Mouse (Mus musculus): ENCODE results near the gene Map3k5. TPM values are rescaled to one million over a fixed set of nuclear protein-coding genes. Genes with fewer than 3 reads are reported as not detected.

Gene Map3k5
- polyA plus RNA-seq, 1 experiment from 2014 or later = 0.83 TPM

DNA sequence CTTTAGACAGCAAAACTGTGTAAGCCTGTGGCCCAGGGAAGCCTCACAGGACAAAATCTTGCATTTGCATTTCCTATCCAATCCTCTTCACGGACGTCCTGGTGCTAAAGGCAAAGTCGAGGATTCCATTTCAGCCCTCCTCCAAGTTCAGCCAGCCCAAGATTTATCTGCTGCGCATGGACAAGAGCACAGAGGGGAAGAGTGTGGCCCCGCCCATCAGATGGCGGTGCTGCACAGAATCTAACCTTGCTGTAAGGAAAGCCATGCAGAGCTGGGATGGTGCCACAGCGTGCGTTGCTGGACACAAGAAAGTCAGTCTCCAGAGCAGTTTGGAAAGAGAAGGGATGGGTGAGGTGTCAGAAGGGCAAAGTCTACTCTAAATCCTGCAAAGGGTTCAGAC is 226.6 kb downstream of the Map3k5 start:
- WGBS (ENCODE audit: insufficient replicate concordance) = 26% methylated on average over 8 of the region's 8 CpGs
- H3K4me2 ChIP-seq (ENCODE audit: low read depth, low read length) = no peak overlapping the region
- H3K9me3 ChIP-seq (replicated peaks; ENCODE audit: control insufficient read depth, low read length) = no peaks in the 10 kb centered on the region
- H3K4me1 ChIP-seq (ENCODE audit: control insufficient read depth, low read depth, low read length) = no peaks in the 10 kb centered on the region; the same call in none of the 2 replicates
- H3K27ac ChIP-seq (ENCODE audit: low read length) = no peak overlapping the region
- no peaks in the 10 kb centered on the region for H3K27me3 ChIP-seq (ENCODE audit: control insufficient read depth, insufficient read depth, low read depth, low read length)
- H3K9ac ChIP-seq (ENCODE audit: low read depth, low read length) = no peak overlapping the region
- H3K4me3 ChIP-seq (ENCODE audit: low read depth, low read length) = no peak overlapping the region
- no peaks in the 10 kb centered on the region for H3K36me3 ChIP-seq (ENCODE audit: control insufficient read depth, insufficient read depth)
- no peak for ATAC-seq (ENCODE audit: low read depth)

GRCm38 (mm10) chr10:20164810-20165209 is 230.5 kb downstream of the Map3k5 start:
- Histone ChIP-seq H3K27ac (ENCODE audit: low read length) (no peak overlapping the region), H3K27me3 (ENCODE audit: control insufficient read depth, insufficient read depth, low read depth, low read length) (no peaks in the 10 kb centered on the region), H3K4me3 (ENCODE audit: low read depth, low read length) (no peak overlapping the region), H3K36me3 (ENCODE audit: control insufficient read depth, insufficient read depth) (no peaks in the 10 kb centered on the region), H3K9ac (ENCODE audit: low read depth, low read length) (no peak overlapping the region), H3K4me2 (ENCODE audit: low read depth, low read length) (no peak overlapping the region), H3K4me1 (ENCODE audit: control insufficient read depth, low read depth, low read length) (peaks cover 10% of the 10 kb centered on the region), H3K9me3 (replicated peaks; ENCODE audit: control insufficient read depth, low read length) (no peaks in the 10 kb centered on the region)
- WGBS (ENCODE audit: insufficient replicate concordance) = 62% methylated on average over 5 of the region's 5 CpGs
- no peak for ATAC-seq (ENCODE audit: low read depth)

DNA sequence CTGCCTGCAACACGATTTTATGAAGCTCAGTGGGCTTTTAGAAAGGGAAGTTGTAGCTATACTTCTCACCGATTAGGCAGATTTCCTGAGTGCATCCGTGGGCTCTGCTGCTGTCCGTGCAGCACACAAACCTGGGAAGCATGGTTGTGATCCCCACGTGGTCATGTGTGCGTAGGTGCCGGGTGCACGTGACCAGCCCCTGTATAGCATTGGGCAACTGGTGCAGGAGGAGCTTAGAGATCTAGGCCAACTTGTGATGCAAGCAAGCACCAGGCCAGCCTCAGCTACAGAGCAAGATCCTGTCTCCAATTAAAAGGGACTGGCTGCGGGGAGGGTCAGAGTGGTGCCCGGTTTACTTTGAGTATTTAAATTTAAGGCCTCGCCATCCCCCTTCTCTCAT is 232.5 kb downstream of the Map3k5 start:
- Histone ChIP-seq H3K4me3 (ENCODE audit: low read depth, low read length) (no peak overlapping the region), H3K27me3 (ENCODE audit: control insufficient read depth, insufficient read depth, low read depth, low read length) (no peaks in the 10 kb centered on the region), H3K9me3 (replicated peaks; ENCODE audit: control insufficient read depth, low read length) (no peaks in the 10 kb centered on the region), H3K36me3 (ENCODE audit: control insufficient read depth, insufficient read depth) (no peaks in the 10 kb centered on the region), H3K4me2 (ENCODE audit: low read depth, low read length) (no peak overlapping the region), H3K27ac (ENCODE audit: low read length) (0 out of 2 replicates have a peak overlapping the region, but pooled peaks have one; percentile 46), H3K4me1 (ENCODE audit: control insufficient read depth, low read depth, low read length) (peaks cover 10% of the 10 kb centered on the region), H3K9ac (ENCODE audit: low read depth, low read length) (no peak overlapping the region)
- 28% methylated on average over 11 of the region's 11 CpGs for WGBS (ENCODE audit: insufficient replicate concordance)
- peak; percentile 65 for ATAC-seq (ENCODE audit: low read depth)

GRCm38 (mm10) chr10:20167467-20167866 is 233.2 kb downstream of the Map3k5 start:
- peaks cover 10% of the 10 kb centered on the region for H3K4me1 ChIP-seq (ENCODE audit: control insufficient read depth, low read depth, low read length)
- ATAC-seq (ENCODE audit: low read depth) = peak; percentile 62
- no peaks in the 10 kb centered on the region for H3K36me3 ChIP-seq (ENCODE audit: control insufficient read depth, insufficient read depth)
- no peaks in the 10 kb centered on the region for H3K27me3 ChIP-seq (ENCODE audit: control insufficient read depth, insufficient read depth, low read depth, low read length)
- H3K27ac ChIP-seq (ENCODE audit: low read length) = 0 out of 2 replicates have a peak overlapping the region, but pooled peaks have one; percentile 46
- H3K9me3 ChIP-seq (replicated peaks; ENCODE audit: control insufficient read depth, low read length) = no peaks in the 10 kb centered on the region
- 67% methylated on average over 4 of the region's 4 CpGs for WGBS (ENCODE audit: insufficient replicate concordance)
- no peak overlapping the region for H3K4me3 ChIP-seq (ENCODE audit: low read depth, low read length)
- H3K9ac ChIP-seq (ENCODE audit: low read depth, low read length) = no peak overlapping the region
- H3K4me2 ChIP-seq (ENCODE audit: low read depth, low read length) = no peak overlapping the region

DNA sequence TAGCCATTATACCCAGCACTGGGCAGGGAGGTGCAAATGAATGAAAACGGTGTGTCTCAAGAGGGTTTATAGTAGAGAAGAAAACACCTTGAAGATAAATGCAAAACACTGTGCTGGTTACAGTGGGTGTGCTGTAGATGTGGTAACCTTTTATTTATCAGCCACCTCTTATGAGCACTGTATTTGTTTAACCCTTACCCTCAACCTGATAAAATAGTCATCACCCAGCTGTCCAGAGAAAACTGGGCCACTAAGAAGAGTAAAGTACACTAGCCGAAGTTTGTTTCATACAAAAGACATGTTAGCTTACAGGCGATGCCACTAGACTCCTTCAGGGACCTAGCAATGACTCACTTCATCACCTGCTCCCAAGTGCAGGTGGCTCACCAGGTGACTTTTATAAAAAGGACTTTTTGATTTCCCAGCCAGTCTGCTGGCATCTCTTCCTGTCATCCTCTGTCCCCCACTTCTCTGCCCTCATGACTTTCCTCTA is 235.0 kb downstream of the Map3k5 start:
- Histone ChIP-seq H3K9ac (ENCODE audit: low read depth, low read length) (no peak overlapping the region), H3K27ac (ENCODE audit: low read length) (peak overlapping the region; percentile 4), H3K4me1 (ENCODE audit: control insufficient read depth, low read depth, low read length) (peaks cover 10% of the 10 kb centered on the region), H3K27me3 (ENCODE audit: control insufficient read depth, insufficient read depth, low read depth, low read length) (no peaks in the 10 kb centered on the region), H3K9me3 (replicated peaks; ENCODE audit: control insufficient read depth, low read length) (no peaks in the 10 kb centered on the region), H3K4me2 (ENCODE audit: low read depth, low read length) (no peak overlapping the region), H3K4me3 (ENCODE audit: low read depth, low read length) (no peak overlapping the region), H3K36me3 (ENCODE audit: control insufficient read depth, insufficient read depth) (no peaks in the 10 kb centered on the region)
- ATAC-seq (ENCODE audit: low read depth) = peak; percentile 67
- 63% methylated on average over 3 of the region's 3 CpGs for WGBS (ENCODE audit: insufficient replicate concordance)

DNA sequence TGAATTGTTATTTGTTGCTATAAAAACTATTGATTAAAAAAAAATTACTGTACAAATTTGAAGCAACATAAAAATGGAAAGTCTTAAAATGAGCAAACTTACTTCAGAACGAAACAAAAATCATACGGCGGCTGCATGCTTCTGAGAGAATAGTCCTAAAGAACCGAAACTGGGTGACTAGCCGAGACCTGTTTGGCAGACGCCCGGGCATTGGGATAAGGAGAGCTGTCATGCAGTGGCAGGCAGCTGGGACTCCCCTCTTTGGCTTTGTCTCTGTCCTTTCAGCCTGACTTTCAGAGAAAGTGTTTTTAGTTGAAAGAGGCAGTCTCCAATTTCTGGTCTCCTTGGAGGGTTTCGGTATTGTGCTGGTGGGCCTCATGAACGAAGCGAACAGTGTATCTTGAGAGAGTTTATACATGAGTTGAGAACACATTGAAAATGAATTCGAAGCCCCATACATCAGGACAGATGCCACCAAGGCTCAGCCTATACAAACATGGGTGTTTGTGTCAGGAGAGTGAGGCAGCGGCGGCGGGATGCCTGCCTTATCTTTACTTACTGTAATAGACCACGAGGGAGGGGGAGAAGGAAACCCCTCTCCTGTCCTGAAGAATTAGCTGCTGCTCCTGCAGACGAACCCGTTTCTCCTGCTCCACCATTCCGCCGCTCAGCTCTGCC is 235.8 kb downstream of the Map3k5 start:
- WGBS (ENCODE audit: insufficient replicate concordance) = 24% methylated on average over 19 of the region's 19 CpGs
- Histone ChIP-seq H3K27ac (ENCODE audit: low read length) (no peak overlapping the region), H3K9me3 (replicated peaks; ENCODE audit: control insufficient read depth, low read length) (no peaks in the 10 kb centered on the region), H3K9ac (ENCODE audit: low read depth, low read length) (no peak overlapping the region), H3K36me3 (ENCODE audit: control insufficient read depth, insufficient read depth) (no peaks in the 10 kb centered on the region), H3K4me1 (ENCODE audit: control insufficient read depth, low read depth, low read length) (peaks cover 10% of the 10 kb centered on the region), H3K27me3 (ENCODE audit: control insufficient read depth, insufficient read depth, low read depth, low read length) (no peaks in the 10 kb centered on the region), H3K4me2 (ENCODE audit: low read depth, low read length) (peak overlapping the region; percentile 40), H3K4me3 (ENCODE audit: low read depth, low read length) (no peak overlapping the region)
- ATAC-seq (ENCODE audit: low read depth) = no peak

GRCm38 (mm10) chr10:20170605-20171088 is 236.4 kb downstream of the Map3k5 start:
- H3K9ac ChIP-seq (ENCODE audit: low read depth, low read length) = no peak overlapping the region
- H3K27me3 ChIP-seq (ENCODE audit: control insufficient read depth, insufficient read depth, low read depth, low read length) = no peaks in the 10 kb centered on the region
- H3K4me1 ChIP-seq (ENCODE audit: control insufficient read depth, low read depth, low read length) = peaks cover 10% of the 10 kb centered on the region
- 69% methylated on average over 11 of the region's 11 CpGs for WGBS (ENCODE audit: insufficient replicate concordance)
- H3K27ac ChIP-seq (ENCODE audit: low read length) = no peak overlapping the region
- no peaks in the 10 kb centered on the region for H3K9me3 ChIP-seq (replicated peaks; ENCODE audit: control insufficient read depth, low read length)
- peak overlapping the region; percentile 40 for H3K4me2 ChIP-seq (ENCODE audit: low read depth, low read length)
- no peaks in the 10 kb centered on the region for H3K36me3 ChIP-seq (ENCODE audit: control insufficient read depth, insufficient read depth)
- ATAC-seq (ENCODE audit: low read depth) = peak; percentile 66
- H3K4me3 ChIP-seq (ENCODE audit: low read depth, low read length) = no peak overlapping the region

DNA sequence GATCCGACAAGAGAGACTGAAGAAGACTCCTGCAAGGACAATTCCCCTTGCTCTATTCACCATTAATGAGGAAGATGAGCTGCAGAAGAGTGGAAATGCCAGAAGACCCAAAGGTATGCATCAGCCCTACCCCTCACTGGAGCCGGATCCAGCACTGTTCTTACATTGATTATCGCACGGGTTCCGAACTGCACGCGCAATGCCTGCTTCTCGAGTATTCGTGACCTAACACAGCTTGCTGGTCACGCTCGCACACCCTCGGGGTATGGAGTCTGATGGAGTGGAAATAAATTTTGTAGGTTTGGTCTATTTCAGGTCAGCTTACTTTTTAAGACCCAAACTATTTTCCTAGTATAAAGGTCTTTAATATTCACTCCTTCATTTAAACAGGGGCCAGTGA is 236.9 kb downstream of the Map3k5 start:
- ATAC-seq (ENCODE audit: low read depth) = no peak
- Histone ChIP-seq H3K9me3 (replicated peaks; ENCODE audit: control insufficient read depth, low read length) (no peaks in the 10 kb centered on the region), H3K4me1 (ENCODE audit: control insufficient read depth, low read depth, low read length) (peaks cover 10% of the 10 kb centered on the region), H3K27me3 (ENCODE audit: control insufficient read depth, insufficient read depth, low read depth, low read length) (no peaks in the 10 kb centered on the region), H3K36me3 (ENCODE audit: control insufficient read depth, insufficient read depth) (no peaks in the 10 kb centered on the region), H3K4me2 (ENCODE audit: low read depth, low read length) (no peak overlapping the region), H3K4me3 (ENCODE audit: low read depth, low read length) (no peak overlapping the region), H3K27ac (ENCODE audit: low read length) (no peak overlapping the region), H3K9ac (ENCODE audit: low read depth, low read length) (no peak overlapping the region)
- WGBS (ENCODE audit: insufficient replicate concordance) = 87% methylated on average over 12 of the region's 12 CpGs

GRCm38 (mm10) chr10:20171756-20172155 is 237.5 kb downstream of the Map3k5 start:
- ATAC-seq (ENCODE audit: low read depth) = no peak
- no peak overlapping the region for H3K27ac ChIP-seq (ENCODE audit: low read length)
- H3K4me3 ChIP-seq (ENCODE audit: low read depth, low read length) = no peak overlapping the region
- H3K9me3 ChIP-seq (replicated peaks; ENCODE audit: control insufficient read depth, low read length) = no peaks in the 10 kb centered on the region
- H3K4me1 ChIP-seq (ENCODE audit: control insufficient read depth, low read depth, low read length) = peaks cover 9% of the 10 kb centered on the region
- H3K9ac ChIP-seq (ENCODE audit: low read depth, low read length) = no peak overlapping the region
- WGBS (ENCODE audit: insufficient replicate concordance) = 63% methylated on average over 4 of the region's 4 CpGs
- no peaks in the 10 kb centered on the region for H3K27me3 ChIP-seq (ENCODE audit: control insufficient read depth, insufficient read depth, low read depth, low read length)
- no peaks in the 10 kb centered on the region for H3K36me3 ChIP-seq (ENCODE audit: control insufficient read depth, insufficient read depth)
- no peak overlapping the region for H3K4me2 ChIP-seq (ENCODE audit: low read depth, low read length)
